Mouse (Mus musculus) kidney, embryonic 15.5 days (tissue): ENCODE data around the gene Slc28a2. TPM values are rescaled to one million over a fixed set of nuclear protein-coding genes. Genes with fewer than 3 reads are reported as not detected.
"Not testable (repeated sequence)": the region's sequence is repeated elsewhere in the genome, so short reads cannot be mapped to it uniquely, and the experiment has no call there.

Source experiments
- ATAC-seq: fragments of 200-750 bp; cut with Nextera tagmentation; replicated peaks from 2 replicates; pipeline ENCODE4 v1.8.0; 2017; ENCODE audit warnings: moderate TSS enrichment; ENCODE audit not compliant: low FRiP score
- H3K27ac ChIP-seq: fragments of 300-500 bp; sonication (generic); 2 replicates; pipeline ENCODE4 v1.5.1; 2015; ENCODE audit warnings: mild to moderate bottlenecking, inconsistent platforms
- H3K27me3 ChIP-seq: fragments of 300-500 bp; sonication (generic); 2 replicates; pipeline ENCODE4 v1.6.1; 2015; ENCODE audit warnings: inconsistent platforms
- H3K36me3 ChIP-seq: fragments of 300-500 bp; sonication (generic); 2 replicates; pipeline ENCODE4 v1.6.1; 2015; ENCODE audit warnings: inconsistent platforms
- H3K4me1 ChIP-seq: fragments of 300-500 bp; sonication (generic); 2 replicates; pipeline ENCODE4 v1.6.1; 2015; ENCODE audit warnings: inconsistent platforms
- H3K4me2 ChIP-seq: fragments of 300-500 bp; sonication (generic); 2 replicates; pipeline ENCODE4 v1.6.1; 2015; ENCODE audit warnings: moderate library complexity, mild to moderate bottlenecking, inconsistent platforms
- H3K4me3 ChIP-seq: fragments of 300-500 bp; sonication (generic); replicated peaks from 2 replicates; pipeline ENCODE4 v1.5.1; 2015; ENCODE audit warnings: mild to moderate bottlenecking, inconsistent platforms
- H3K9ac ChIP-seq: fragments of 300-500 bp; sonication (generic); 2 replicates; pipeline ENCODE4 v1.6.1; 2015; ENCODE audit warnings: mild to moderate bottlenecking, inconsistent platforms
- H3K9me3 ChIP-seq: fragments of 300-500 bp; sonication (generic); replicated peaks from 2 replicates; pipeline ENCODE4 v1.6.1; 2016; ENCODE audit warnings: inconsistent platforms
- WGBS: fragments of 180-500 bp; shearing (Covaris S2); methylation state at CpG from one replicate; pipeline ENCODE4 v1.1.7; 2015; ENCODE audit warnings: mixed read lengths; 5-methylcytosine and 5-hydroxymethylcytosine counted together
- polyA plus RNA-seq: library from polyadenylated mRNA; unstranded; fragments of >200 nt; fragmentation: Nextera tagmentation; extraction: Ambion mirVana; gene quantifications from 2 replicates; pipeline ENCODE4 v1.2.1, GENCODE M21; 2015

The Slc28a2 gene
- polyA plus RNA-seq, 1 experiment from 2014 or later: 0.82 TPM

GRCm38 (mm10) chr2:122407607-122408006 is 18.7 kb upstream of the Slc28a2 start:
- ATAC-seq: no peak

GRCm38 (mm10) chr2:122408928-122409327 is 17.3 kb upstream of the Slc28a2 start:
- Histone ChIP-seq H3K9me3 (no peaks in the 10 kb centered on the region), H3K36me3 (no peaks in the 10 kb centered on the region), H3K4me2 (no peak overlapping the region), H3K4me3 (no peak overlapping the region), H3K4me1 (no peaks in the 10 kb centered on the region), H3K27me3 (no peaks in the 10 kb centered on the region), H3K27ac (no peak overlapping the region), H3K9ac (no peak overlapping the region)
- WGBS: 81% methylated on average over 7 of the region's 7 CpGs
- ATAC-seq: no peak

More at GRCm38 (mm10) chr2:122407607-122408006, 18.7 kb upstream of the Slc28a2 start:
- Histone ChIP-seq H3K27me3 (no peaks in the 10 kb centered on the region), H3K27ac (no peak overlapping the region), H3K4me3 (no peak overlapping the region), H3K4me1 (no peaks in the 10 kb centered on the region), H3K9ac (no peak overlapping the region), H3K36me3 (no peaks in the 10 kb centered on the region), H3K9me3 (no peaks in the 10 kb centered on the region), H3K4me2 (no peak overlapping the region)
- 91% methylated on average over 2 of the region's 2 CpGs for WGBS

DNA sequence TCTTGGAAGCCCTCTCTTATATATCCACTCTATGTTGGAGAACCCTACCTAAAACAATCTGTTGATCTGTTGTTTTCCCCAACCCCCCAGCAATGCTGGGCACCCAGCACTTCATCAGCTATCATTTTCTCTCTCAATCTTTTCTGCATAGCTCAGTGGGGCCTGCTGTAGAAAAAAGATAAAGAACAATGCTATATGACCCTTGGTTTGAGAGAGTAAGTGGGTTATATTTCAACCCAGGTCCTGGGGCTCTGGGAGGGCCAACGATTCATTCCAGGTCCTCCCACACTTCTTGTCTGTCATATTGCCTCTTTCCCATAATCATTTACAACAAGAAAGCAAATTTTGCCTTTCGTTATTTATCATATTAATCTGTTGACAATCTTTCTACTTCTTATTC is 368 bp downstream of the Slc28a2 start:
- H3K9ac ChIP-seq, H3K27me3 ChIP-seq, H3K36me3 ChIP-seq, H3K9me3 ChIP-seq, H3K27ac ChIP-seq, H3K4me3 ChIP-seq, ATAC-seq, H3K4me1 ChIP-seq, H3K4me2 ChIP-seq: not testable (repeated sequence)
- WGBS: 53% methylated on average over 2 of the region's 2 CpGs

- WGBS: 86% methylated on average over 5 of the region's 5 CpGs
- not testable (repeated sequence) for H3K9me3 ChIP-seq, H3K27me3 ChIP-seq, H3K4me1 ChIP-seq, ATAC-seq, H3K36me3 ChIP-seq, H3K9ac ChIP-seq, H3K4me3 ChIP-seq, H3K27ac ChIP-seq, H3K4me2 ChIP-seq
Observed at GRCm38 (mm10) chr2:122438706-122439482, 12.6 kb downstream of the Slc28a2 start.

- not testable (repeated sequence) for H3K27me3 ChIP-seq, H3K9me3 ChIP-seq, H3K27ac ChIP-seq, ATAC-seq, H3K4me3 ChIP-seq, H3K4me2 ChIP-seq, H3K36me3 ChIP-seq, H3K4me1 ChIP-seq, H3K9ac ChIP-seq
- WGBS: 10% methylated on average over 3 of the region's 3 CpGs
Observed at GRCm38 (mm10) chr2:122440521-122440920, 14.2 kb downstream of the Slc28a2 start.

DNA sequence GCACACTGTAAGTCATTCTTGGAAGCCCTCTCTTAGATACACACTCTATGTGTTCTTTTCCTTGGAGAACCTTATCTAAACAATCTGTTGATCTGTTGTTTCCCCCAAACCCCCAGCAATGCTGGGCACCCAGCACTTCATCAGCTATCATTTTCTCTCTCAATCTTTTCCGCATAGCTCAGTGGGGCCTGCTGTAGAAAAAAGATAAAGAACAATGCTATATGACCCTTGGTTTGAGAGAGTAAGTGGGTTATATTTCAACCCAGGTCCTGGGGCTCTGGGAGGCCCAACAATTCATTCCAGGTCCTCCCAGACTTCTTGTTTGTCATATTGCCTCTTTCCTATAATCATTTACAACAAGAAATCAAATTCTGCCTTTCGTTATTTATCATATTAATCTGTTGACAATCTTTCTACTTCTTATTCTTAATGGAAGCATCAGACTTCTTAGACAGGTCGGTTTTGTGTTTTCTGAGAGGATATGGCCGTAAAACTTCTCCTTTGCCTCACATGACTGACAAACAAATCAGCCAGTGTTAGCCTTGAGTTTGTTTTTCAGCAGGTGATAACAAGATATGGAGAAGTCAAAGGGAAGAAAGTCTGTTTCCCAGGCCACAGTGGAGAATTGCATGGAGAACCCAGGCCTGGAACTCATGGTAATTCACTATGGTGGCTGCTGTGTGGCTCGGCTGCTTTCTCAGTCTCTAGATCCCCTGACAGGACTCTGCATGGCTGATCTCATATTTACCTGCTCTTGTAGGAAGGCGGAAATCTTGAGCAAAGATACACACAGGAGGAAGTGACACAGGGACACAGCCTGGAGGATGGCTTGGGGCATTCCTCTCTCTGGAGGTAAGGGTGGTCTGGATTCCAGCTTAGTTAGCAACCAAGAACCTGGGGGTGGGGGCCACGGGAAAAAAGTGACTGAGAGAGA is 15.0 kb downstream of the Slc28a2 start:
- Histone ChIP-seq H3K27me3 (no peaks in the 10 kb centered on the region), H3K36me3 (no peaks in the 10 kb centered on the region), H3K4me2 (no peak overlapping the region), H3K4me1 (no peaks in the 10 kb centered on the region), H3K4me3 (no peak overlapping the region), H3K9me3 (no peaks in the 10 kb centered on the region), H3K9ac (no peak overlapping the region), H3K27ac (no peak overlapping the region)
- no peak for ATAC-seq
- WGBS: 83% methylated on average over 7 of the region's 7 CpGs

GRCm38 (mm10) chr2:122450351-122450750 is 24.1 kb downstream of the Slc28a2 start:
- Histone ChIP-seq H3K27me3 (no peaks in the 10 kb centered on the region), H3K9ac (no peak overlapping the region), H3K9me3 (no peaks in the 10 kb centered on the region), H3K4me2 (no peak overlapping the region), H3K36me3 (no peaks in the 10 kb centered on the region), H3K27ac (no peak overlapping the region), H3K4me1 (no peaks in the 10 kb centered on the region), H3K4me3 (no peak overlapping the region)
- no peak for ATAC-seq
- WGBS: 79% methylated on average over 4 of the region's 4 CpGs

DNA sequence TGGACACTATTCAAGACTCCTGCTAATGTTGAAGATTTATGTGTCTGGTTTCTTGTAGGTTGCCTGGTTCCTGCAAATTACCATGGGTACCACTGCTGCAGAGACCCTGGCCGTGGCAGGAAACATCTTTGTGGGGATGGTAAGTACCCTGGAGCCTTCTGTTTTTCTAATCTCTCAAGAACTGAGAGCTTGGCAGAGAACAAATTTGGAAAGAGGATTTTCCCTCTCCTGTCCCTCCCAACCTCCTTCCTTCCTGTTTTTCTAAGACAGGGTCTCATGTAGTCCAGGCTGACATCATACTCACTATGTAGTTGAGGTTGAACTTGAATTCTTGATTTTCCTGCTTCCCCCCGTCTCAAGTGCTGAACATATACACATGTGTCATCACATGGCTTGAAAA is 26.1 kb downstream of the Slc28a2 start:
- no peak overlapping the region for H3K4me2 ChIP-seq
- ATAC-seq: no peak
- H3K9ac ChIP-seq: no peak overlapping the region
- WGBS: 54% methylated on average over 2 of the region's 2 CpGs
- no peak overlapping the region for H3K4me3 ChIP-seq
- no peaks in the 10 kb centered on the region for H3K36me3 ChIP-seq
- H3K27me3 ChIP-seq: no peaks in the 10 kb centered on the region
- H3K4me1 ChIP-seq: no peaks in the 10 kb centered on the region
- no peaks in the 10 kb centered on the region for H3K9me3 ChIP-seq
- no peak overlapping the region for H3K27ac ChIP-seq

DNA sequence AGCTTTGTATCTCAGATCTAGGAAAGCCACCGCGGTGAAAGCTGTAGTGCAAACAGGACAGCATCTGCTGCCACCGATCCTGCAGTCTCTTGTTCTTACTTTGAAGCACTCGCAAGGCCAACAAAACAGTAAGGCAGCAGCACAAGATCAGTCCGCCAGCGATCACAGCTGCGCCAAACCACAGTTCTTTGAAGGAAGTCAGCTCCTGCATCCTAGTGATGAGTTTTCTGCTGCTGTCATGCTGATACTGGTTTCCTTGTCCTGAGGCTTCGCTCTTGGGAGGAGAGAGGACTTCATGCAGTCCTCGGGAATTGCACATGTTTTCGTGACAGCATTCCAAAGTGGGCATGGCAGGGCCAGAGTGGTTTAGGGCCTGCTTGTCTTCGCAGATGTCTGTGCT is 40.6 kb downstream of the Slc28a2 start:
- peaks cover 10% of the 10 kb centered on the region for H3K4me1 ChIP-seq
- no peak for ATAC-seq
- H3K4me2 ChIP-seq: peak overlapping the region; percentile 96
- H3K9ac ChIP-seq: peak overlapping the region; percentile 45
- peaks cover 11% of the 10 kb centered on the region; the same call in 1 of the 2 replicates for H3K27me3 ChIP-seq
- no peak overlapping the region for H3K27ac ChIP-seq
- peak overlapping the region; percentile 58 for H3K4me3 ChIP-seq
- no peaks in the 10 kb centered on the region for H3K9me3 ChIP-seq
- H3K36me3 ChIP-seq: no peaks in the 10 kb centered on the region
- 32% methylated on average over 11 of the region's 11 CpGs for WGBS

DNA sequence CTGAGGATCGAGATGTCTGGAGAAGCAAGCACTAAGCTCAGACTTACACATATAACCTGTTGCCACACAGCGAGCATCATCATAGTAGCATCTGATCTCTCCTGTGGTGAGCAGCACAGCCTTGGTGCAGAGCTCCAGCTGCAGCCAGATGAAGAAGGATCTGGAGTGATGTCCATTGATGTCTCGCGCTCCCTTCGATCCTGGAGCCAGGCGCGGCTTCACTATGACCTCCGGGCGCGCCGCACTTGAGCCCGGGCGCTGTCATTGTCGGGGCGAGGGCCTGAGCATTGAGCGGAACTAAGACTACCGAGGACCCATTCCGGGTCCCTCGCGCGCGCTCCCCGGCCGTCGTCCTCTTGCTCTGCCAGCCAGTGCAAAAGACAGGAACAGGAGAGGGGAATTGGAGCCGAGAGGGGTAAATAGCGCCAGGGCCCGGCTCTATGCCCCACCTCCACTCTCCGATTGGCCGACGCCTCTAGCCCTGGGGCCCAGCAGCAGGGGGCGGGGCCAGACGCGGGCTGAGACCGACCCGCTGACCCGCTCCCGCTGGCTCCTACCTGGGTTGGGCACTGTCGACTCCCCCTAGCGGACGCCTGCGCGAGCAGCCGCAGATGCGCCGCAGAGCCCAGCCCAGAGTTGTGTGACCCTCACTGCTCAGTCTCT is 41.2 kb downstream of the Slc28a2 start:
- Histone ChIP-seq H3K9ac (peak overlapping the region; percentile 45), H3K4me2 (peak overlapping the region; percentile 96), H3K4me3 (peak overlapping the region; percentile 58), H3K4me1 (peaks cover 10% of the 10 kb centered on the region), H3K36me3 (no peaks in the 10 kb centered on the region), H3K27ac (no peak overlapping the region), H3K9me3 (no peaks in the 10 kb centered on the region), H3K27me3 (peaks cover 11% of the 10 kb centered on the region; the same call in 1 of the 2 replicates)
- WGBS: under 1% methylated on average over 46 of the region's 46 CpGs
- ATAC-seq: peak; percentile 100

DNA sequence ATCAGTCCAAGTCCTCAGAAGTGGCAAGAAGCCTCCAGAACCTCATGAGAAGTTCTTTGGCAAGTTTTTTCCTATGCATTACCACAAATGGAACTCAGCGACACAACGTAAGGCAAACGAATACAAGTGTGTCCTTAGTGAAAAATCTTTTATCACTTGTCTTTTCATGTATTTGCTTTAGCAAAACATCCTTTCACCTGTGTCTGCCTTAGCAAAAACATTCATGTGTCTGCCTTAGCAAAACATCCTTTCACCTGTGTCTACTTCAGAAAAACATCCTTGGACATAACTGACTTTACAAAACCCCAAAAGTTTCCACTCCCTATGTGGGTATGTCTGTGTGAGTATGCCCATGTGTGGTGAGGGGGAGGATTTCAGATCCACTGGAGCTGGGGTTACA is 42.9 kb downstream of the Slc28a2 start:
- H3K27ac ChIP-seq: no peak overlapping the region
- peaks cover 11% of the 10 kb centered on the region; the same call in 1 of the 2 replicates for H3K27me3 ChIP-seq
- no peak overlapping the region for H3K9ac ChIP-seq
- WGBS: 91% methylated on average over 3 of the region's 3 CpGs
- H3K4me2 ChIP-seq: no peak overlapping the region
- H3K4me3 ChIP-seq: no peak overlapping the region
- H3K36me3 ChIP-seq: no peaks in the 10 kb centered on the region
- peaks cover 10% of the 10 kb centered on the region for H3K4me1 ChIP-seq
- ATAC-seq: no peak
- H3K9me3 ChIP-seq: no peaks in the 10 kb centered on the region

DNA sequence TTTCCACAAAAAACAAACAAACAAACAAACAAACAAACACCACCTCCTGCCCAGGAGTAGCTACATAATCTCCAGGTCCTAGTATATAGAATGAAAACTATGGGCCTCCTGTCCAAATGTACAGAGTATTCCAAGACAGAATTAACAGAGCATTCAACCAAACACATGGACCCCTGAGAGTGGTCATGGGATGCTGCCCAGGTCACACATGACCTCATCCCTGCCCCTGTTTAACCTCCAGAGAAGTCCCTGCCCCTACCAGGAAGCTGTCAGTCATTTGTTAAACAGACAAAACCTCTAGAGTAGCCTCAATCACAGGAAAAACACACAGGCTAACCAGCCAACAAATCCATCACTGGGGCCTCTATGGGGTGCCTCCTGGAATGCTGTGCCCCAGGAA is 50.3 kb downstream of the Slc28a2 start:
- H3K9me3 ChIP-seq: no peaks in the 10 kb centered on the region
- no peak overlapping the region for H3K27ac ChIP-seq
- no peak overlapping the region for H3K9ac ChIP-seq
- no peaks in the 10 kb centered on the region for H3K27me3 ChIP-seq
- H3K4me2 ChIP-seq: no peak overlapping the region
- no peak overlapping the region for H3K4me3 ChIP-seq
- 0 out of 2 replicates have a peak, but pooled peaks cover 3% of the 10 kb centered on the region for H3K4me1 ChIP-seq
- ATAC-seq: peak; percentile 66; the same call in 1 of the 2 replicates
- H3K36me3 ChIP-seq: no peaks in the 10 kb centered on the region
